Mouse (Mus musculus): Measurements from ENCODE around the gene Gsg1l.

Gsg1l gene

GRCm38 (mm10) chr7:126076935-126077334, 5.3 kb downstream of the Gsg1l start:
- no peak for DNase-seq

DNA sequence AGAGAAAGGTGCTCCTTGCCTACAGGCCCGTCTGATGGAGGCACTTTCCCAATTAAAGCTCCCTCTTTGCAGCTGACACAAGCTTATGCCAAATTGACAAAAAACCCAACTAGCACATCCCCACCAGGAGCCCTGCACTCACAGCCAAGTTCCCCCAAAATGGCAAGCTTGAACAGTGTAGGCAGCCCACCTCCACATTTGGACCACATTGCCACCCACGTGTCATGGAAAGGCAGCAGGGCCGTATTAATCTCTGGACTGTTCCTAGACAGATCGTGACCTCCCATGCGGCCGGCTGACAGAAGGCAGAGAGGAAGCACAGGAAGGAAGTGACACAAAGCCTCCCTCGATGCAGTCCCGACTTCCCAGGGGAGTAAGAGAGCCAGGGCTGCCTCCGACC, 7.2 kb downstream of the Gsg1l start:
- DNase-seq = no peak

GRCm38 (mm10) chr7:126070321-126070720, 11.9 kb downstream of the Gsg1l start:
- DNase-seq = no peak

- peak; percentile 48 for DNase-seq
Observed at GRCm38 (mm10) chr7:126066777-126067176, 15.4 kb downstream of the Gsg1l start.

DNA sequence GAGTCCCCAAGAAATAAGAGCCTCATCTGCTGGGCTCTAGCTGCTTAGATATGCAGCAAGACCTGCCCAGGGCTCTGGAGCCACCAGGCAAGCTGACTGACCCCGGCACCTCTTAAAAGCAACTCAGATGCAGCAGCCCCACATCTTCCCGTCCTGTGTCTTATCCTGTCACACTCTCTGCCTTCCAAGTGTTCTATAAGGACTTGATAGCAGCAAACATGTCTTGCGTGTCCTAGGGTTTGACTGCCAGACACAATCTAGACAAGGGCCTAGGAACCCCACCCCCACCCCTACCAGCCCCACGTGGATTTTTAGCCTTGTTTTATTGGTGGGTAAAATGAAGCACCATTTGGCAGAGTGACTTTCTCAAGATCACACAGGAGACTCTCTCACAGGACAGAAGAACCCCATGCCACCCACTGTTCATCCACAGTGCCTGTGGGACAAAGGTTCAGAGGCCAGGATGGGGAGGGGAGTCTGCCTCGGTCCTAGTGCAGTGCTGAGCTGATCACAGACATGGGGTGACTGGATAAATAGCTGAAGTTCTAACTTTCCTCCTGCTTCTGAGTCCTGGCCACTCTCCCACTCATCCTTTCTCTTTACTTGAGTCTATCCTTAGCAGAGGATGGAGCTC, 16.9 kb downstream of the Gsg1l start:
- no peak for DNase-seq

DNA sequence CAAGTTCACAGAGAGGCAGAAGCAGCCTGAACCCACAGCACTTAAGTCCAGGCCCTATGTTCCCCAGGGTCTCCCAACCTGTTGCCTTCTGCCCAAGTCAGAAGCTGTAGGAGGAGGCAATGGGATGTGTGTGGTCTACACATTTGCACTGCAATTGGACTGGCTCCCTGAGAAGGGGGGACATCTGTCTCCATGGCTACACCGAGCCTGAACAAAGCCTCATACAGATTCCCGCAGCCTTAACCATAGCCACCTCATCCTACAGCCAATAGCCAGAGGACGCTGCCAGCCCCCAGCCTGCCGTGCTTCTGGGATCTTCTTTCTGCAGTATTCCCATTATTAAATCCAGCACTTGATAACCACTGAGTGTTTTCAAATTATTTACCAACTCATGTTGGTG, 20.0 kb downstream of the Gsg1l start:
- DNase-seq = no peak

DNA sequence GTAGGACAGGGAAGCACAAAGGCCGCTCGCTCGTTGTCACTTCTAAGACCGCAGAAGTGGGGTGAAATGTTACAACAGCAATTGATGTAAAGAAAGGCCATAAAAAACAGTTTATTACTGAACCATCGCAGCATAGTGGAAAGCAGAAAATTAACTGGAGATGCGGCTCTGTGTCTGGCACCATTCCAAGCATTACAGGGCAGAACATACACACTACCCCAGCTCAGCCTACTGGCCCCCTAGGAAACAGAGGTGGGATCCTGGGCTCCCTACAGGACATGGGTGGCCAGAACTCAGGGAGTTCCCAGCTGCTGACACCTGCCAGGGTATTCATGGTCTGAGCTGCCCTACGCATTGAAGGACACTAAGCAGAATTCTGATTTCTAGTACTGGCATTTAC, 23.3 kb downstream of the Gsg1l start:
- no peak for DNase-seq

- no peak for DNase-seq
Observed at GRCm38 (mm10) chr7:126057332-126057914, 24.8 kb downstream of the Gsg1l start.

DNA sequence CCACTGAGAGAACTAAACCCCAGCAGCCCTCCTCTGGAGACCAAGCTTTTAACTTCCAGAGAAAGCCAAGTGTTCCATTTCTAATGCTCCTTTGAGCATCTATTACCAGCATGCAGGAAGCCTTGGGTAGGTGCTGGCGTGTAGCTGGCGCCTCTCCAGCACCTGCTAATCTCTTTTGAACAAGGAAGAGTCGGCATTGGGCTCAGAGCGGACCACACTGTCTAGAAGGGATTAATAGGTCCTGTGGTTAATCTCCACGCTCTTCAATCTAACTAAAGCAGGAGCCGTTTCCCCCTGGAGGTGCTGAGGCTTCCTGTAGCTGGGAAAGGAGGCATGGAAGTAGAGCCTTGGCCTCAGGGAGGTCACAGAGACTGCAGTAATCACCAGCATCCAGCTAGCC, 27.6 kb downstream of the Gsg1l start:
- DNase-seq = no peak

DNA sequence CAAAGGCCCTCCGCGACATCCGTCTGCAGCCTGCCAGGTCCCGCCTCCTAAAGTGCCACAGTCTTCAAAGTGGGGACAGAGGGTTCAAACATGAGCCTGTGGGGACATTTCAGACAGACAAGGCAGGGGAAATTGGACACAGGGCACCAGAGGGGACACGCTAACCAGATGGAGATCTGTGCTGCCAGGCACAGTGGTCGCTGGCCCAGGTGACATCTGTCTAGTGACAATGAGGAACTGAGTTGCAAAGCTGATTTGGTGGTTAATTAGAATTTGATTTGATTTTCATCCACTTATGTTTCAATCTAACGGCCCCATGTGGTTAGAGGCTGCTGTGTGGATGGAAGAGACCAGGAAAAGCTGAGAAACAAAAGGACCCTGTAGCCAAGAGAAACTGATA, 28.6 kb downstream of the Gsg1l start:
- DNase-seq = no peak

GRCm38 (mm10) chr7:126051910-126052309, 30.3 kb downstream of the Gsg1l start:
- no peak for DNase-seq

GRCm38 (mm10) chr7:126045077-126045476, 37.1 kb downstream of the Gsg1l start:
- DNase-seq = no peak

GRCm38 (mm10) chr7:126042306-126042705, 39.9 kb downstream of the Gsg1l start:
- no peak for DNase-seq

DNA sequence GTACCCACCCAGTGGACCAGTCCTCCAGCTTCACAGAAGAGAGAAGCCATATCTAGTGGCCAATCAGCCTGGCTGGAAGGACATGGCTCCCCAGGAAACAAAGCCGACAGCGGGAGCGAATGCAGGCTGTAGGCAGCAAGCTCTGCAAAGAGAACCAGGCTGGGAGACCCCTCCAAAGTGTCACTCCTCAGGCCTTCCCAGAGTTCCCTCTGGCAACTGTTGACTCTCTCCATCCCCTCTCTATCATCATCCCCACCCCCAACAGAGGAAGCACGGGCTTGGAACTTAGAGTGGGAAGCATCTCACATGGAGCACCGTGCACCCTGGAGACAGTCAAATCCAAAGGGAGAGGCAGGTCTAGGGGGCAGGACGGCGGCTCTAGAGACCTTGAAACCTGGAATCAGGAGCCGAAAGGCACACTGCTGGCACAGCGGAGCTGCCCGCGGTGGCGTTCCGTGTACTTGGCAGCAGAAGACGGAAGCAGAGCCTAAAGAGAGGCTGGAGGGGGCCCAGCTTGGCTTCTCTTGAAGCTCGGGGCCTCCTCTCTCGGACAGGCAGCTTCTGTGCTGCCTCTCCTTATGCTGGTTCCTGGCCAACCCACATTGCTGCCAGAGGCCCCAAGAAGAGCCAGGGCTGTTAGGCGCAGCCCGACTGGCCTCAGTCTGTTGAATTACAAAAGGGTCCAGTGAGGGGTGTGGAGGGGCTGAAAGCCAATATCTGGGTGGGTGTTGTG, 41.3 kb downstream of the Gsg1l start:
- peak; percentile 86 for DNase-seq

GRCm38 (mm10) chr7:126039847-126040246, 42.4 kb downstream of the Gsg1l start:
- no peak for DNase-seq

- DNase-seq = no peak
Observed at GRCm38 (mm10) chr7:126039247-126039835, 42.9 kb downstream of the Gsg1l start.

DNA sequence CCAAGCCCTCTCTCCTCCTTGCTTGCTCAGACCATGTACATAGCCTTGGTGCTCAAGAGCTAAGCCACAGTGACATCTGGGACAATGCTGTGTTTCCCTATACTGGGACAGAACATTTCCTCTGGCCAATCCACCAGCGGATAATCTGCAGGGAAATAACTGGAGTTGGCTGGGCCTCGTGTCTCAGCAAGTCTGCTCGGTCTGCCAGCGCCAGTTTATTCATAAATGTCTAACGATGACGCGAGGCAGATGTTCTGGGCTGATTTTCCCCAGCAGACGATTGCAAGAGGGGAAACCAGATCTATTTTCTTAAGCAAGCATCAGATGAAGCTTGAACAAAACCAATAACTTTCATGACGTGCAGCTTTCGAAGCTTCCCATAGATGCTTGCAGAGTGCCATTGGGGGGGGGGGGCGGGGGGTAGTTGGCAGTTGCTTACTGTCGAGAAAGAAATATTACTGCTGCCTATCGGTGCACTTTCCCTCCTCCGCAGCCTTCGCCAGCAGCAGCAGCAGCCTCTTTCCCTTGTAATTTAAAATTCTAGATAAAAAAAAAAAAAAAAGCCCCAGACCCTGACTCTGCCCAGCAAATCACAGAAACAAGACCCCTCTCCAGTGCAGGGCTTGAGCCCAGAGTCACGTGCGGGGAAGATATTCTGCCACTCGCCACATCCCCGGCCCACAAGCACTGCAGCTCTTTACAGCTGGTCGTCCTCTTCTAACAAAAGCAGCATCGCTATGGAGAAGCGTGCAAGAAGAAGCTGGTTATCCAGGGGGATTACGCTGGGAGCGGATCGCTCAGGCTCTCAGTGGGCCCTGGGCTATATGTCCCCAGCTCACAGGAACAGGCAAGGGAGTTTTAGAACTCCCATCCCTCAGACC, 43.6 kb downstream of the Gsg1l start:
- no peak for DNase-seq

- DNase-seq = no peak
Observed at GRCm38 (mm10) chr7:126035332-126035731, 46.9 kb downstream of the Gsg1l start.

- DNase-seq = peak; percentile 96
Observed at GRCm38 (mm10) chr7:126032776-126033209, 49.4 kb downstream of the Gsg1l start.

DNA sequence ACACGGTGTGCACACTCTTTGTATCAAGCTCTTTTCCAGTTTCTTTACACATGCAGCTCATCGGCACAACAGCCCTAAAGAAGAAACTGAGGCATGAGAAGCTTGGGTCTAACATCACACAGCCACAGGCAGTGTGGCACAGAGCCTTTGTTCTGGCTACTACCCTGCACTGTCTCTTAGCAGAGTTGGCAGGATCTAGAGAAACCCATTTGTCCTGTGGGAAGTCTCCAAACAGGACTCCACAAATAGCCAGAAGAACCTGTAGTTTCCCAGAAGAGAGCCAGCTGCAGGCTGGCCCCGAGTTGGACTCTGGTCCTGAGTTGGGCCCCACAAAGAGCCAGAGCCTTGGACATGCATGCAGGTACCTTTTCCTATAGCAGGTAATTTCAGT, 49.9 kb downstream of the Gsg1l start:
- DNase-seq = no peak

GRCm38 (mm10) chr7:126031598-126032364, 50.4 kb downstream of the Gsg1l start:
- peak; percentile 92 for DNase-seq

DNA sequence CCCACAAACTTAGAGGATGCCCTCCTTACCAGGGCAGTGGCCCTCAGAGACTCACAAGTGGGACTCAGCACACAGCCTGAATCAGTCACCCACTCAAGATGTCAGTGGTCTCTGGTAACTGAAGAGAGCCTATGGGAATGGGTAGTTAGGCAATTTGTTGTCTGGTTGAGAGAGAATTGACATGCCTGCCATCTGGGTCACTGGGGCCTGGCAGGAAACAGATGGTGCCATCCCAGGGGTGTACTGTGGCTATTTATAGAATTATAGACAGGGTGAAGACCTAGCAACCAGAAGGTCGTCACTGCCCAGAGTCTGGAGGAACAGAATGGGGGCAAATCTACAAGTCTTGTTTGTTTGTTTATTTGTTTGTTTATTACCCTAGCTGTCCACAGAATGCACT, 54.8 kb downstream of the Gsg1l start:
- DNase-seq = peak; percentile 64

Data from cerebellum, adult 11-12 months (tissue).